Mouse (Mus musculus) hindlimb bud, embryonic 11.5 days (tissue): ENCODE measurements at regions not wholly inside any gene's neighbourhood (a gene's known extent, or its start where the extent isn't known, plus 50 kb on each side); places are given as distances from the start of the nearest gene placed in this dataset.

Source experiments
- DNase-seq: peaks from one replicate; pipeline ENCODE4 v3.0.0-alpha.2; 2012; ENCODE audit warnings: low read depth, low spot score; ENCODE audit errors: extremely low spot score

GRCm38 (mm10) chr15:5507545-5507913 is 263.5 kb upstream of the Ptger4 start:
- DNase-seq = no peak

- no peak for DNase-seq
These were observed 266.1 kb upstream of the Ptger4 start for GRCm38 (mm10) chr15:5510056-5510455.

GRCm38 (mm10) chr15:5511046-5511445 is 267.1 kb upstream of the Ptger4 start:
- DNase-seq = no peak

- no peak for DNase-seq
These were observed 268.6 kb upstream of the Ptger4 start for GRCm38 (mm10) chr15:5512546-5512945.

GRCm38 (mm10) chr15:5513146-5513545 is 269.2 kb upstream of the Ptger4 start:
- DNase-seq = no peak

GRCm38 (mm10) chr15:5514217-5514616 is 270.2 kb upstream of the Ptger4 start:
- DNase-seq = no peak

GRCm38 (mm10) chr15:5517244-5517966 is 273.4 kb upstream of the Ptger4 start:
- DNase-seq = no peak

- no peak for DNase-seq
These were observed 275.6 kb upstream of the Ptger4 start for GRCm38 (mm10) chr15:5519552-5519951.

- DNase-seq = no peak
These were observed 276.0 kb upstream of the Ptger4 start for GRCm38 (mm10) chr15:5519997-5520396.

- DNase-seq = no peak
These were observed 284.6 kb upstream of the Ptger4 start for GRCm38 (mm10) chr15:5528619-5529018.

GRCm38 (mm10) chr15:5533656-5534055 is 289.7 kb upstream of the Ptger4 start:
- no peak for DNase-seq

GRCm38 (mm10) chr15:5537432-5537831 is 293.4 kb upstream of the Ptger4 start:
- no peak for DNase-seq

- no peak for DNase-seq
These were observed 295.4 kb upstream of the Ptger4 start for GRCm38 (mm10) chr15:5539301-5539928.

GRCm38 (mm10) chr15:5554526-5554925 is 310.5 kb upstream of the Ptger4 start:
- no peak for DNase-seq

GRCm38 (mm10) chr15:5554926-5555325 is 310.9 kb upstream of the Ptger4 start:
- no peak for DNase-seq

GRCm38 (mm10) chr15:5555381-5556066 is 311.5 kb upstream of the Ptger4 start:
- no peak for DNase-seq

- no peak for DNase-seq
These were observed 317.8 kb upstream of the Ptger4 start for GRCm38 (mm10) chr15:5561783-5562182.

- DNase-seq = no peak
These were observed 330.4 kb upstream of the Ptger4 start for GRCm38 (mm10) chr15:5574366-5574765.

GRCm38 (mm10) chr15:5579559-5579958 is 335.6 kb upstream of the Ptger4 start:
- DNase-seq = no peak

- no peak for DNase-seq
These were observed 336.4 kb upstream of the Ptger4 start for GRCm38 (mm10) chr15:5580416-5580815.

- DNase-seq = no peak
These were observed 340.4 kb upstream of the Ptger4 start for GRCm38 (mm10) chr15:5584381-5584780.

- DNase-seq = no peak
These were observed 360.8 kb upstream of the Ptger4 start for GRCm38 (mm10) chr15:5604732-5605266.
